In genomic region chr11:84869537-84870232, GRCm38 (mm10) we compare ENCODE assay signal across 8 mouse cellular contexts. TPM values are rescaled to one million over a fixed set of nuclear protein-coding genes. Genes with fewer than 3 reads are reported as not detected.
DNase-seq lines count a peak whose midpoint lies in the region; ATAC-seq lines count a peak whose summit lies in the region.

No protein-coding gene starts in this region.

- ATAC-seq in inflammation-experienced regulatory T-cells, adult 6 months = peak; percentile 69
- ATAC-seq in megakaryocyte progenitor cell, adult 5-6 weeks (replicated peaks; ENCODE audit: poor library complexity) = peak; percentile 71

- intact Hi-C loops in gastrocnemius, postnatal 14 days (cut with DNase I; ENCODE audit: low total_unique reads) = no loop called here
- intact Hi-C loops in left cerebral cortex, postnatal 10 days (cut with DNase I) = no loop called here

- DNase-seq in adrenal gland, adult (ENCODE audit: inconsistent age in 2 of 2, low spot score in 1 of 2) = peak; percentile 96 to 98
- DNase-seq in embryo, embryonic 10.5 days (ENCODE audit: low spot score) = peak; percentile 96
- peak; percentile 97 for DNase-seq in gastrocnemius, postnatal 14 days
- DNase-seq in left cerebral cortex, postnatal 10 days (ENCODE audit: extremely low spot score in 1 of 2, low spot score in 2 of 2) = peak; percentile 93 to 98
- DNase-seq in right cerebral cortex, postnatal 10 days (ENCODE audit: low spot score in 2 of 2) = peak; percentile 97
- DNase-seq in urinary bladder, postnatal 14 days (ENCODE audit: low spot score) = peak; percentile 94

RNA-seq across cellular contexts. Expression of gene Ggnbp2, which starts 0.9 kb away (rescaled TPM):
- total RNA-seq in gastrocnemius, postnatal 14 days (2021) = 10 to 100 TPM; 33.9 to 40.8 TPM
- polyA plus RNA-seq in inflammation-experienced regulatory T-cells, adult 6 months (2017; shearing (Covaris generic)) = 100 to 1,000 TPM; 106 to 124 (median 111) TPM
- total RNA-seq in left cerebral cortex, postnatal 10 days (2021) = 10 to 100 TPM; 89.1 to 90.3 TPM
- total RNA-seq in megakaryocyte progenitor cell, adult 5-6 weeks (2015) = 118 and 133 TPM in 2 replicates
- 114 and 143 TPM in 2 replicates for total RNA-seq in megakaryocyte progenitor cell, adult 5-6 weeks (2017)

RNA-seq across cellular contexts. Expression of gene Myo19, which starts 10.3 kb away (rescaled TPM):
- 1 to 10 TPM; 2.1 to 2.9 TPM for total RNA-seq in gastrocnemius, postnatal 14 days (2021)
- 1 to 10 TPM; 1.2 to 2.8 (median 2.4) TPM for polyA plus RNA-seq in inflammation-experienced regulatory T-cells, adult 6 months (2017; shearing (Covaris generic))
- 10 to 100 TPM; 11.8 to 13.8 TPM for total RNA-seq in left cerebral cortex, postnatal 10 days (2021)
- total RNA-seq in megakaryocyte progenitor cell, adult 5-6 weeks (2015) = 6.6 and 9.0 TPM in 2 replicates
- 4.3 and 4.5 TPM in 2 replicates for total RNA-seq in megakaryocyte progenitor cell, adult 5-6 weeks (2017)

RNA-seq across cellular contexts. Expression of gene Pigw, which starts 10.4 kb away (rescaled TPM):
- 1 to 10 TPM; 6.6 to 6.8 TPM for total RNA-seq in gastrocnemius, postnatal 14 days (2021)
- polyA plus RNA-seq in inflammation-experienced regulatory T-cells, adult 6 months (2017; shearing (Covaris generic)) = 1 to 10 TPM; 2.1 to 4.2 (median 2.8) TPM
- total RNA-seq in left cerebral cortex, postnatal 10 days (2021) = 1 to 10 TPM; 7.8 to 8.5 TPM
- 4.6 and 7.0 TPM in 2 replicates for total RNA-seq in megakaryocyte progenitor cell, adult 5-6 weeks (2015)
- 3.3 and 4.1 TPM in 2 replicates for total RNA-seq in megakaryocyte progenitor cell, adult 5-6 weeks (2017)

RNA-seq across cellular contexts. Expression of gene Dhrs11, which starts 40.9 kb away (rescaled TPM):
- total RNA-seq in gastrocnemius, postnatal 14 days (2021) = 10 to 100 TPM; 22.5 to 37.6 TPM
- 10 to 100 TPM in 1 of 3 experiments, 1 to 10 TPM in 2; 7.9 to 10.9 (median 9.0) TPM for polyA plus RNA-seq in inflammation-experienced regulatory T-cells, adult 6 months (2017; shearing (Covaris generic))
- total RNA-seq in left cerebral cortex, postnatal 10 days (2021) = 1 to 10 TPM; 6.3 to 7.1 TPM
- total RNA-seq in megakaryocyte progenitor cell, adult 5-6 weeks (2015) = 21.0 and 23.1 TPM in 2 replicates
- total RNA-seq in megakaryocyte progenitor cell, adult 5-6 weeks (2017) = 14.7 and 20.1 TPM in 2 replicates

RNA-seq across cellular contexts. Expression of gene Znhit3, which starts 46.5 kb away (rescaled TPM):
- 10 to 100 TPM in 1 of 2 experiments, 1 to 10 TPM in 1; 9.5 to 11.2 TPM for total RNA-seq in gastrocnemius, postnatal 14 days (2021)
- polyA plus RNA-seq in inflammation-experienced regulatory T-cells, adult 6 months (2017; shearing (Covaris generic)) = 10 to 100 TPM; 35.6 to 37.3 (median 36.7) TPM
- 10 to 100 TPM; 28.1 to 31.9 TPM for total RNA-seq in left cerebral cortex, postnatal 10 days (2021)
- 43.9 and 48.9 TPM in 2 replicates for total RNA-seq in megakaryocyte progenitor cell, adult 5-6 weeks (2015)
- 27.1 and 32.3 TPM in 2 replicates for total RNA-seq in megakaryocyte progenitor cell, adult 5-6 weeks (2017)

Comparison
In these comparisons a context has a peak if more than half of its experiments do, and no peak if none do; other contexts are left out.
1. Peak in every context shown above with its lines: DNase-seq and ATAC-seq.